Mouse (Mus musculus) hindbrain, embryonic 10.5 days (tissue): ENCODE results near the gene Klhdc8b. TPM values are rescaled to one million over a fixed set of nuclear protein-coding genes. Genes with fewer than 3 reads are reported as not detected.

Source experiments
- polyA plus RNA-seq: library from polyadenylated mRNA; unstranded; fragments of >200 nt; fragmentation: Nextera tagmentation; extraction: Ambion mirVana; gene quantifications from 2 replicates; pipeline ENCODE4 v1.2.1, GENCODE M21; 2016

Klhdc8b gene
- polyA plus RNA-seq, 1 experiment from 2014 or later, result 41.3 TPM

Other genes with a start within 250 kb of the Klhdc8b start
- gene Dag1, start 197.6 kb downstream of the Klhdc8b start, polyA plus RNA-seq, result 81.2 and 81.6 TPM in 2 replicates
- 39.5 and 54.3 TPM in 2 replicates for gene Nicn1, start 171.2 kb downstream of the Klhdc8b start, polyA plus RNA-seq
- gene Amt, start 164.7 kb downstream of the Klhdc8b start, polyA plus RNA-seq, result 31.4 and 34.7 TPM in 2 replicates
- gene Rhoa, start 155.5 kb downstream of the Klhdc8b start, polyA plus RNA-seq, result 271 and 385 TPM in 2 replicates
- 20.7 and 32.7 TPM in 2 replicates for gene Tcta, start 155.4 kb downstream of the Klhdc8b start, polyA plus RNA-seq
- 816 and 892 TPM in 2 replicates for gene Gpx1, start 122.7 kb downstream of the Klhdc8b start, polyA plus RNA-seq
- 124 and 128 TPM in 2 replicates for gene Usp4, start 113.7 kb downstream of the Klhdc8b start, polyA plus RNA-seq
- gene 1700102P08Rik, start 68.8 kb downstream of the Klhdc8b start, polyA plus RNA-seq, result 0.58 and 0.69 TPM in 2 replicates
- gene Ccdc36, start 33.1 kb downstream of the Klhdc8b start, polyA plus RNA-seq, result 1.0 and 1.2 TPM in 2 replicates
- gene BC048562, start 25.1 kb downstream of the Klhdc8b start, polyA plus RNA-seq, result not detected in 2 replicates
- 56.1 and 56.9 TPM in 2 replicates for gene Ccdc71, start 1.1 kb downstream of the Klhdc8b start, polyA plus RNA-seq
- 40.8 and 41.0 TPM in 2 replicates for gene Lamb2, start 18.2 kb upstream of the Klhdc8b start, polyA plus RNA-seq
- gene Usp19, start 29.0 kb upstream of the Klhdc8b start, polyA plus RNA-seq, result 86.5 and 87.8 TPM in 2 replicates
- gene Qars, start 46.1 kb upstream of the Klhdc8b start, polyA plus RNA-seq, result 103 and 112 TPM in 2 replicates
- gene Qrich1, start 55.2 kb upstream of the Klhdc8b start, polyA plus RNA-seq, result 153 and 168 TPM in 2 replicates
- 185 and 214 TPM in 2 replicates for gene Impdh2, start 98.7 kb upstream of the Klhdc8b start, polyA plus RNA-seq
- gene Ndufaf3, start 105.9 kb upstream of the Klhdc8b start, polyA plus RNA-seq, result 57.0 and 69.3 TPM in 2 replicates
- gene Dalrd3, start 108.3 kb upstream of the Klhdc8b start, polyA plus RNA-seq, result 169 and 222 TPM in 2 replicates
- gene Wdr6, start 117.2 kb upstream of the Klhdc8b start, polyA plus RNA-seq, result 166 and 233 TPM in 2 replicates
- 7.3 and 12.2 TPM in 2 replicates for gene P4htm, start 136.1 kb upstream of the Klhdc8b start, polyA plus RNA-seq
- gene Arih2, start 187.8 kb upstream of the Klhdc8b start, polyA plus RNA-seq, result 56.4 and 58.8 TPM in 2 replicates
- 30.0 and 33.8 TPM in 2 replicates for gene Slc25a20, start 200.5 kb upstream of the Klhdc8b start, polyA plus RNA-seq
- 34.2 and 35.0 TPM in 2 replicates for gene Prkar2a, start 227.7 kb upstream of the Klhdc8b start, polyA plus RNA-seq